Mouse (Mus musculus): Measurements from ENCODE around the gene Fibcd1. TPM values are rescaled to one million over a fixed set of nuclear protein-coding genes. Genes with fewer than 3 reads are reported as not detected.

Gene Fibcd1
- polyA plus RNA-seq, 1 experiment from 2014 or later = 0.55 TPM

GRCm38 (mm10) chr2:31827877-31828276 lies 17.9 kb downstream of the Fibcd1 start:
- ATAC-seq (ENCODE audit: insufficient number of reproducible peaks, insufficient read depth, low FRiP score, low TSS enrichment, low read depth) = no peak
- WGBS = 45% methylated on average over 7 of the region's 7 CpGs
- peaks cover 16% of the 10 kb centered on the region for H3K27me3 ChIP-seq
- no peak overlapping the region; the same call in 1 of the 2 replicates for H3K27ac ChIP-seq
- H3K9me3 ChIP-seq = no peaks in the 10 kb centered on the region
- no peaks in the 10 kb centered on the region for H3K36me3 ChIP-seq
- no peak overlapping the region for H3K9ac ChIP-seq
- no peak overlapping the region for H3K4me3 ChIP-seq
- H3K4me1 ChIP-seq = peaks cover 27% of the 10 kb centered on the region
- H3K4me2 ChIP-seq = peak overlapping the region; percentile 35; the same call in 1 of the 2 replicates

GRCm38 (mm10) chr2:31826094-31827085 lies 19.4 kb downstream of the Fibcd1 start:
- Histone ChIP-seq H3K36me3 (no peaks in the 10 kb centered on the region), H3K4me1 (peaks cover 35% of the 10 kb centered on the region), H3K9me3 (no peaks in the 10 kb centered on the region), H3K4me3 (no peak overlapping the region), H3K27ac (no peak overlapping the region), H3K4me2 (no peak overlapping the region), H3K27me3 (peaks cover 30% of the 10 kb centered on the region), H3K9ac (peak overlapping the region; percentile 32; the same call in 1 of the 2 replicates)
- WGBS = 84% methylated on average over 14 of the region's 14 CpGs
- no peak for ATAC-seq (ENCODE audit: insufficient number of reproducible peaks, insufficient read depth, low FRiP score, low TSS enrichment, low read depth)

- Histone ChIP-seq H3K9me3 (no peaks in the 10 kb centered on the region), H3K9ac (peak overlapping the region; percentile 32; the same call in 1 of the 2 replicates), H3K27ac (no peak overlapping the region), H3K4me2 (no peak overlapping the region), H3K36me3 (no peaks in the 10 kb centered on the region), H3K27me3 (peaks cover 33% of the 10 kb centered on the region), H3K4me3 (no peak overlapping the region), H3K4me1 (peaks cover 35% of the 10 kb centered on the region)
- 79% methylated on average over 16 of the region's 16 CpGs for WGBS
- no peak for ATAC-seq (ENCODE audit: insufficient number of reproducible peaks, insufficient read depth, low FRiP score, low TSS enrichment, low read depth)
Observed at GRCm38 (mm10) chr2:31825469-31825911, 20.3 kb downstream of the Fibcd1 start.

- H3K4me1 ChIP-seq = peaks cover 35% of the 10 kb centered on the region
- H3K27me3 ChIP-seq = peaks cover 33% of the 10 kb centered on the region
- no peak for ATAC-seq (ENCODE audit: insufficient number of reproducible peaks, insufficient read depth, low FRiP score, low TSS enrichment, low read depth)
- no peaks in the 10 kb centered on the region for H3K9me3 ChIP-seq
- no peaks in the 10 kb centered on the region for H3K36me3 ChIP-seq
- no peak overlapping the region for H3K9ac ChIP-seq
- H3K4me2 ChIP-seq = no peak overlapping the region
- 73% methylated on average over 12 of the region's 15 CpGs for WGBS
- no peak overlapping the region for H3K27ac ChIP-seq
- no peak overlapping the region for H3K4me3 ChIP-seq
Observed at GRCm38 (mm10) chr2:31823933-31824730, 21.7 kb downstream of the Fibcd1 start.

GRCm38 (mm10) chr2:31822524-31823371 lies 23.1 kb downstream of the Fibcd1 start:
- Histone ChIP-seq H3K27me3 (peaks cover 33% of the 10 kb centered on the region), H3K36me3 (no peaks in the 10 kb centered on the region), H3K9ac (0 out of 2 replicates have a peak overlapping the region, but pooled peaks have one; percentile 49), H3K4me1 (peaks cover 28% of the 10 kb centered on the region), H3K4me2 (peak overlapping the region; percentile 54), H3K27ac (no peak overlapping the region), H3K9me3 (no peaks in the 10 kb centered on the region), H3K4me3 (peak overlapping the region; percentile 22)
- WGBS = 19% methylated on average over 39 of the region's 39 CpGs
- no peak for ATAC-seq (ENCODE audit: insufficient number of reproducible peaks, insufficient read depth, low FRiP score, low TSS enrichment, low read depth)

- peaks cover 5% of the 10 kb centered on the region for H3K4me1 ChIP-seq
- no peak overlapping the region for H3K27ac ChIP-seq
- no peak overlapping the region for H3K4me3 ChIP-seq
- ATAC-seq (ENCODE audit: insufficient number of reproducible peaks, insufficient read depth, low FRiP score, low TSS enrichment, low read depth) = no peak
- H3K36me3 ChIP-seq = no peaks in the 10 kb centered on the region
- H3K27me3 ChIP-seq = no peaks in the 10 kb centered on the region
- no peak overlapping the region for H3K4me2 ChIP-seq
- H3K9ac ChIP-seq = no peak overlapping the region
- WGBS = 17% methylated on average over 5 of the region's 5 CpGs
- H3K9me3 ChIP-seq = no peaks in the 10 kb centered on the region
Observed at GRCm38 (mm10) chr2:31815367-31815766, 30.4 kb downstream of the Fibcd1 start.

GRCm38 (mm10) chr2:31814699-31815098 lies 31.1 kb downstream of the Fibcd1 start:
- no peak overlapping the region for H3K4me2 ChIP-seq
- H3K27ac ChIP-seq = no peak overlapping the region
- peaks cover 12% of the 10 kb centered on the region for H3K4me1 ChIP-seq
- no peak for ATAC-seq (ENCODE audit: insufficient number of reproducible peaks, insufficient read depth, low FRiP score, low TSS enrichment, low read depth)
- no peak overlapping the region for H3K9ac ChIP-seq
- 77% methylated on average over 7 of the region's 7 CpGs for WGBS
- no peaks in the 10 kb centered on the region for H3K36me3 ChIP-seq
- no peaks in the 10 kb centered on the region for H3K9me3 ChIP-seq
- H3K27me3 ChIP-seq = no peaks in the 10 kb centered on the region
- no peak overlapping the region for H3K4me3 ChIP-seq

GRCm38 (mm10) chr2:31813641-31814040 lies 32.2 kb downstream of the Fibcd1 start:
- Histone ChIP-seq H3K9me3 (no peaks in the 10 kb centered on the region), H3K27me3 (no peaks in the 10 kb centered on the region), H3K4me1 (peaks cover 23% of the 10 kb centered on the region), H3K9ac (no peak overlapping the region), H3K4me3 (no peak overlapping the region), H3K27ac (no peak overlapping the region), H3K4me2 (no peak overlapping the region), H3K36me3 (no peaks in the 10 kb centered on the region)
- no peak for ATAC-seq (ENCODE audit: insufficient number of reproducible peaks, insufficient read depth, low FRiP score, low TSS enrichment, low read depth)
- 83% methylated on average over 4 of the region's 4 CpGs for WGBS

- no peak overlapping the region for H3K27ac ChIP-seq
- no peak overlapping the region for H3K9ac ChIP-seq
- no peak overlapping the region for H3K4me3 ChIP-seq
- H3K4me2 ChIP-seq = no peak overlapping the region
- 85% methylated on average over 14 of the region's 14 CpGs for WGBS
- no peak for ATAC-seq (ENCODE audit: insufficient number of reproducible peaks, insufficient read depth, low FRiP score, low TSS enrichment, low read depth)
- no peaks in the 10 kb centered on the region for H3K9me3 ChIP-seq
- H3K36me3 ChIP-seq = 0 out of 2 replicates have a peak, but pooled peaks cover 4% of the 10 kb centered on the region
- H3K27me3 ChIP-seq = no peaks in the 10 kb centered on the region
- H3K4me1 ChIP-seq = peaks cover 34% of the 10 kb centered on the region
Observed at GRCm38 (mm10) chr2:31811086-31811958, 34.5 kb downstream of the Fibcd1 start.

- H3K9ac ChIP-seq = peak within 1 kb of the TSS; percentile 54
- no peaks in the 10 kb centered on the region for H3K9me3 ChIP-seq
- no peaks in the 10 kb centered on the region for H3K27me3 ChIP-seq
- H3K4me2 ChIP-seq = peak within 1 kb of the TSS; percentile 26
- H3K27ac ChIP-seq = no peak within 1 kb of the TSS
- WGBS = 34% methylated on average over 12 of the region's 12 CpGs
- no peak within 1 kb of the TSS for H3K4me3 ChIP-seq
- 0 out of 2 replicates have a peak, but pooled peaks cover 4% of the 10 kb centered on the region for H3K36me3 ChIP-seq
- no peak for ATAC-seq (ENCODE audit: insufficient number of reproducible peaks, insufficient read depth, low FRiP score, low TSS enrichment, low read depth)
- H3K4me1 ChIP-seq = peaks cover 34% of the 10 kb centered on the region
Observed at GRCm38 (mm10) chr2:31810444-31810843, 35.4 kb downstream of the Fibcd1 start, which contains the start of gene Qrfp. TSS of gene Qrfp (minus strand) at chr2:31810580.

Measured in embryonic facial prominence, embryonic 13.5 days (tissue).